Mouse (Mus musculus) megakaryocyte, embryonic 14.5 days (primary cell): Measurements from ENCODE around the gene Ampd1.

Experiments
- FLI1 ChIP-seq: IDR thresholded peaks from 2 replicates; pipeline ENCODE4 v1.6.1; 2012; ENCODE audit warnings: low read length, inconsistent platforms, mixed read lengths
- GATA1 ChIP-seq: IDR thresholded peaks from 3 replicates; pipeline ENCODE4 v1.6.1; 2012; ENCODE audit warnings: mixed read lengths, low read length, inconsistent platforms, borderline replicate concordance

GRCm38 (mm10) chr3:103128251-103128650, 54.4 kb downstream of the Ampd1 start:
- TF ChIP-seq GATA1 (no peak), FLI1 (no peak)
